Mouse (Mus musculus): ENCODE results near the gene Tom1l1.

The Tom1l1 gene

GRCm38 (mm10) chr11:90622044-90622443, 66.1 kb downstream of the Tom1l1 start:
- DNase-seq (ENCODE audit: low spot score in 2 of 2), result no peak

GRCm38 (mm10) chr11:90616431-90616830, 71.7 kb downstream of the Tom1l1 start:
- no peak for DNase-seq (ENCODE audit: low spot score in 2 of 2)

DNA sequence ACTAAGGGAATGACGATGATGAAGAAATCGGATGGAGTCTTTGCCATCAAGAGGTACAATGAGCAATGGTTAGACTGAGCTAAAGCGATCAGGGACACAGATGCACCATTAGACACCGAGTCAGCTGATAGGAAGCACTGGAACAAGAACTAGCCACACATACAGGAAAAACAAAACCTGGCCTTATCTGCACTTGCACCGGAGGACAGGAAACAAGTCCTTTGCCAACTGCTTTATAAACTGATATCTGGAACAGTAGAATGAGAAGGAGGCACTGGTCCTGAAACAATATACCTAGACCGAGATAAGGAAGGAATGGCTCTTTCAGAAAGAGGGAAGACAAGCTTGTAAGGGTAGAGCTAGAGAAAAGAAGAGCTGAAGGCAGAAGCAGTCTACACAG, 73.4 kb downstream of the Tom1l1 start:
- no peak for DNase-seq (ENCODE audit: low spot score in 2 of 2)

GRCm38 (mm10) chr11:90612118-90612517, 76.0 kb downstream of the Tom1l1 start:
- no peak for DNase-seq (ENCODE audit: low spot score in 2 of 2)

- no peak for DNase-seq (ENCODE audit: low spot score in 2 of 2)
Measured at GRCm38 (mm10) chr11:90603066-90603465, 85.1 kb downstream of the Tom1l1 start.

DNA sequence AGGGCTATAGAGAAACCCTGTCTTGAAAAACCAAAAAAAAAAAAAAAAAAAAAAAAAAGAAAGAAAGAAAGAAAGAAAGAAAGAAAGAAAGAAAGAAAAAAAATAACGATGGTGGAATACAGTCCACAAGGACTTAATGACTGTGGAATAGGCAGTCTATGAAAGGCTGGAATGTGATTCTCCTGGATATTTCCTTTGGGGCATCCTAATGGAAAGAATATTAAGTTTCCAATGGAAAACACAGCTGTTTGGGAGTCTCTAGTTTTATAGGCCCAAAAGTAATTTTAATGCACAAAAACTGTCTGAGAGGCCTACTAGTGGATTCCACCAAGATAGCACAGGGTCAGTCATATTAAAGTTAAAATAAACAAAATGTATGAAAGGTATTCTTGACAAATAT, 92.3 kb downstream of the Tom1l1 start:
- no peak for DNase-seq (ENCODE audit: low spot score in 2 of 2)

All from right cerebral cortex, postnatal 10 days (tissue).